Mouse (Mus musculus) kidney, adult 8-10 months (tissue): ENCODE results near the gene Slc34a3.

Experiments
- DNase-seq, 2 experiments: peaks; one replicate each; pipeline ENCODE4 v3.0.0; 2022

Slc34a3 gene

GRCm38 (mm10) chr2:25193330-25193770 lies 40.8 kb downstream of the Slc34a3 start:
- peak; percentile 87 to 90 for DNase-seq

DNA sequence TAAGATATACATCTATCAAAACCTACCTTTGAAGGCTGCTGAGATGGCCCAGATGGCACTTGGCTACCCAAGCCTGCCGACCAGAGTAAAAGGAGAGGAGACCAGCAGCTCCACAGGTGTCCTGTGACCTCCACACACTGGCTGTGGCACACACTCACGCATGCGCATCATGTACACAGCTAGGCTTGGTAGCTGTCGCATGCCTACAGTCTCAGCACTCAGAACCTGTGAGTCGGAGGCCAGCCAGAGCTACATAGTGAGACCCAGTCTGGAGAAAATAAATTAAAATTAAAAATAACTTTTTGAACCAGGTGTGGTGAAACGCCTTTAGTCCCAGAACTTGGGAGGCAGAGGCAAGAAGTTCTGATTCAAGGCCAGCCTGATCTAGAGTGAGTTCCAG lies 46.3 kb downstream of the Slc34a3 start:
- no peak for DNase-seq

- DNase-seq = no peak
These were observed 47.6 kb downstream of the Slc34a3 start for GRCm38 (mm10) chr2:25186575-25186930.

- no peak for DNase-seq
These were observed 48.3 kb downstream of the Slc34a3 start for GRCm38 (mm10) chr2:25185625-25186574.

- no peak for DNase-seq
These were observed 49.7 kb downstream of the Slc34a3 start for GRCm38 (mm10) chr2:25184496-25184895.

DNA sequence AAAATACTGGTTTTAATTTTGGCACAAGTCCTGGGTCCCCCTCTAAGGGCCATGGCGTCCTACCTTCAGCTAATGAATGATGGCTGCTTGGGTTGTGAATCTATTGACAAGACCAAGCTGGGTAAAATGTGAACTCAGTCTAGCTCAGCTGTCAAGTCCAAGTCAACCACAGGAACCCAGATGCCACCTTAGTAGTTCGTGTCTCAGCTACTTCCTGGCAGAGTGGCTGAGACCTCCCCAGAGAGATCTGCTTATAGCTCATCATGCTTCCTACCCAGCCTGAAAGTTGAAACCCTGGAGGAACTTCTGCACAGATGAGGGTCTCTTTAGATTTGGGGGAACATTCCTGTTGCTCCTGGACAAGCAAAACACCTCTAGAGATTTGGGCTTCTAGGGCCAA lies 50.8 kb downstream of the Slc34a3 start:
- DNase-seq = no peak

GRCm38 (mm10) chr2:25182664-25183063 lies 51.5 kb downstream of the Slc34a3 start:
- no peak for DNase-seq

- DNase-seq = no peak
These were observed 52.2 kb downstream of the Slc34a3 start for GRCm38 (mm10) chr2:25181891-25182397.

DNA sequence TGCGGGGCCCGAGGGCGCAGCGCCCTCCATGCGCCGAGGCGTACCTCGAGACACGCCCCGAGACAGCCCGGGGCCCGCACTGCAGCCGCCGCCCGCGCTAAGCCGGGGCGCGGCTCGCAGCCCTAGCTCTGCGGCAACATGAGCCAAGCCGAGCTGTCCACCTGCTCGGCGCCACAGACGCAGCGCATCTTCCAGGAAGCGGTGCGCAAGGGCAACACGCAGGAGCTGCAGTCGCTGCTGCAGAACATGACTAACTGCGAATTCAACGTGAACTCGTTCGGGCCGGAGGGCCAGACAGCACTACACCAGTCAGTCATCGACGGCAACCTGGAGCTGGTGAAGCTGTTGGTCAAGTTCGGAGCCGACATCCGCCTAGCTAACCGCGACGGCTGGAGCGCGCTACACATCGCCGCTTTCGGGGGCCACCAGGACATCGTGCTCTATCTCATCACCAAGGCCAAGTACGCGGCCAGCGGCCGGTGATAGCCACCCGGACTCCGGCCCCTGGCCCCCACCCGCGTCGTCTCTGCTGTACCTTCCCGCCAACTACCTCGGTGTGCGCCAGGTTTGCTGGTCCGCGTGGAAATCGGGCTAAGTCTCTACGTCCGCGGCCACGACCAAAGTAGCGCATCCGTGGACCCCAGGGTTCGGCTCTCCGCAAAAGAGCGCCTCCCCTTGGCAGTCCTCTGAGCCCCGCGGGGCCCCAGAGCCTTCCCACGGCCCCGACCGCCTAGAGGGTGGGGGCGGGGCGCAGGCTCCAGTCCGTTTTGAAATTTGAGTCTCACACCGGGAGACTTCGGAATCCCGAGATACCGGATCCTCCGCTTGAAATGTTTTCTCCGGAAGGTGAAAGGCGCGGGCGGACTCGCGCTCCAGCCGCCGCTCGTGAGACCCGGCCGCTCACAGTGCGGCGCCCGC lies 52.9 kb downstream of the Slc34a3 start:
- DNase-seq = no peak

- peak; percentile 92 for DNase-seq
These were observed 53.7 kb downstream of the Slc34a3 start, which contains the start of gene Nrarp for GRCm38 (mm10) chr2:25180478-25180903. Gene Nrarp (plus strand): TSS chr2:25180758.

DNA sequence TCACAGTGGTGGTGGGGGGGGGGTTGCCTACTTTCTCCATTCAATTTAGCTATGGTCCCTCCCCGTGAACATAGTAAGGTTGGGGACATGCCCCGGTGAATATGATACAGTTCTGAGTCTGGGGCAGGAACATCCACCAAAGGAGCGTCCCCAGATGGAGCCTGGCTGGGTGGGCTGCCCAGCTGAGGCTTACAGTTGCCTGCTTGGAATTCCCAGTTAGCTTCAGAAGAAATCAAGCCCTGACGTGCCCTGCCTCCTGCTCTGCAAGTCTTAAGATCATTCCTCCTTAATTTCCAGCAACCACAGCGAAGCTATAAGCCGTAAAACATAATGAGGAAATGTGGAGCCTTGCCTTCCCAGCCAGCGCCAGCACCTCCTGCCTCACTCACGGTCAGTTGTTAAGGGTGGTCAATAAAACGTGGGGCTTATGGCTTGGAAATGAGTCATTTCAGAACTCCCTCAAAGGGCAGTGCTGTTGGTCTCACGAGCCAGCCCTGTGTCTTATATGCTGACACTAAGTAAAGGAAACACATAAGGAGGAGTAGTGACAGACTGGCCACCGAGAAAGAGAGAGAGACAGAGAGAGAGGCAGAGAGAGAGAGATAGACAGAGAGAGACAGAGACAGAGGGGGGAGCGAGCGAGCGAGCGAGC lies 54.5 kb downstream of the Slc34a3 start:
- DNase-seq = no peak
